ENCODE assay signal across 7 mouse cellular contexts in genomic region chr2:24607905-24608764, GRCm38 (mm10).
DNase-seq lines count a peak whose midpoint lies in the region; ATAC-seq and TF ChIP-seq lines count a peak whose summit lies in the region.

No protein-coding gene starts in this region.

- TF ChIP-seq CTCF in lung, embryonic 14.5 days (IDR thresholded peaks at IDR 0.05; ENCODE audit: low read depth) = no peak

- no peak overlapping the region for H3K27ac ChIP-seq in lung, embryonic 14.5 days (ENCODE audit: low read depth)
- H3K27ac ChIP-seq in embryonic facial prominence, embryonic 13.5 days = peak overlapping the region; percentile 44
- H3K27ac ChIP-seq in hindbrain, embryonic 13.5 days = 0 out of 2 replicates have a peak overlapping the region, but pooled peaks have one; percentile 3
- no peak overlapping the region for H3K27ac ChIP-seq in midbrain, embryonic 15.5 days

- no peak overlapping the region for H3K9ac ChIP-seq in lung, embryonic 14.5 days
- 0 out of 2 replicates have a peak overlapping the region, but pooled peaks have one; percentile 47 for H3K9ac ChIP-seq in embryonic facial prominence, embryonic 13.5 days
- no peak overlapping the region for H3K9ac ChIP-seq in hindbrain, embryonic 13.5 days
- no peak overlapping the region for H3K9ac ChIP-seq in midbrain, embryonic 15.5 days

- H3K4me1 ChIP-seq in lung, embryonic 14.5 days (ENCODE audit: insufficient read depth) = no peaks in the 10 kb centered on the region
- H3K4me1 ChIP-seq in embryonic facial prominence, embryonic 13.5 days = no peaks in the 10 kb centered on the region
- H3K4me1 ChIP-seq in hindbrain, embryonic 13.5 days (replicated peaks) = 0 out of 2 replicates have a peak, but pooled peaks cover 12% of the 10 kb centered on the region
- no peaks in the 10 kb centered on the region for H3K4me1 ChIP-seq in midbrain, embryonic 15.5 days

- WGBS in lung, embryonic 14.5 days = 23% methylated on average over 13 of the region's 13 CpGs
- 15% methylated on average over 13 of the region's 13 CpGs for WGBS in embryonic facial prominence, embryonic 13.5 days
- WGBS in hindbrain, embryonic 13.5 days = 29% methylated on average over 13 of the region's 13 CpGs
- 28% methylated on average over 13 of the region's 13 CpGs for WGBS in midbrain, embryonic 15.5 days

- H3K4me3 ChIP-seq in lung, embryonic 14.5 days (ENCODE audit: low read depth, low read length) = no peak overlapping the region
- H3K4me3 ChIP-seq in embryonic facial prominence, embryonic 13.5 days = peak overlapping the region; percentile 21
- H3K4me3 ChIP-seq in hindbrain, embryonic 13.5 days = no peak overlapping the region
- no peak overlapping the region for H3K4me3 ChIP-seq in midbrain, embryonic 15.5 days

- peak; percentile 5 for DNase-seq in lung, embryonic 14.5 days
- DNase-seq in lung, postnatal 36 days = no peak
- no peak for DNase-seq in thymus, postnatal 10 days (ENCODE audit: low spot score in 2 of 2)
- DNase-seq in gastrocnemius, postnatal 10 days = no peak

- peak; percentile 60; the same call in 1 of the 2 replicates for ATAC-seq in lung, embryonic 14.5 days (ENCODE audit: insufficient read depth)
- ATAC-seq in embryonic facial prominence, embryonic 13.5 days (ENCODE audit: insufficient number of reproducible peaks, insufficient read depth, low FRiP score, low TSS enrichment, low read depth) = peak; percentile 48
- peak; percentile 38; the same call in 1 of the 2 replicates for ATAC-seq in hindbrain, embryonic 13.5 days (ENCODE audit: low FRiP score)
- peak; percentile 24; the same call in 1 of the 2 replicates for ATAC-seq in midbrain, embryonic 15.5 days (replicated peaks)

- H3K36me3 ChIP-seq in lung, embryonic 14.5 days (ENCODE audit: insufficient read depth) = no peaks in the 10 kb centered on the region
- no peaks in the 10 kb centered on the region for H3K36me3 ChIP-seq in embryonic facial prominence, embryonic 13.5 days
- H3K36me3 ChIP-seq in hindbrain, embryonic 13.5 days = peaks cover 79% of the 10 kb centered on the region
- peaks cover 45% of the 10 kb centered on the region for H3K36me3 ChIP-seq in midbrain, embryonic 15.5 days (replicated peaks)

- H3K4me2 ChIP-seq in lung, embryonic 14.5 days = peak overlapping the region; percentile 19
- peak overlapping the region; percentile 48 for H3K4me2 ChIP-seq in embryonic facial prominence, embryonic 13.5 days
- H3K4me2 ChIP-seq in hindbrain, embryonic 13.5 days = no peak overlapping the region
- H3K4me2 ChIP-seq in midbrain, embryonic 15.5 days = no peak overlapping the region

- no peaks in the 10 kb centered on the region for H3K27me3 ChIP-seq in lung, embryonic 14.5 days (ENCODE audit: insufficient read depth, low read length)
- H3K27me3 ChIP-seq in embryonic facial prominence, embryonic 13.5 days = peaks cover 15% of the 10 kb centered on the region
- H3K27me3 ChIP-seq in hindbrain, embryonic 13.5 days = no peaks in the 10 kb centered on the region
- H3K27me3 ChIP-seq in midbrain, embryonic 15.5 days (replicated peaks) = no peaks in the 10 kb centered on the region

- no peaks in the 10 kb centered on the region for H3K9me3 ChIP-seq in lung, embryonic 14.5 days (ENCODE audit: low read depth, low read length)
- no peaks in the 10 kb centered on the region for H3K9me3 ChIP-seq in embryonic facial prominence, embryonic 13.5 days
- H3K9me3 ChIP-seq in hindbrain, embryonic 13.5 days = no peaks in the 10 kb centered on the region
- H3K9me3 ChIP-seq in midbrain, embryonic 15.5 days = no peaks in the 10 kb centered on the region

Comparison
In these comparisons a context has a peak if more than half of its experiments do, and no peak if none do; other contexts are left out.
1. H3K27ac ChIP-seq: peak in embryonic facial prominence, embryonic 13.5 days (single experiment) and hindbrain, embryonic 13.5 days (single experiment); none in lung, embryonic 14.5 days (single experiment) and midbrain, embryonic 15.5 days (single experiment).
2. H3K4me2 ChIP-seq: peak in lung, embryonic 14.5 days (single experiment) and embryonic facial prominence, embryonic 13.5 days (single experiment); none in hindbrain, embryonic 13.5 days (single experiment) and midbrain, embryonic 15.5 days (single experiment).
3. Peak in every context shown above with its lines, with median percentiles within 50 percentile points of each other: ATAC-seq.